Mouse (Mus musculus) ES-Bruce4 (cell line): ENCODE measurements at regions not wholly inside any gene's neighbourhood (a gene's known extent, or its start where the extent isn't known, plus 50 kb on each side); places are given as distances from the start of the nearest gene placed in this dataset.
"Not testable (repeated sequence)": the region's sequence is repeated elsewhere in the genome, so short reads cannot be mapped to it uniquely, and the experiment has no call there.

Source experiments
- H3K27ac ChIP-seq: 2 replicates; pipeline ENCODE4 v1.5.1; 2012; ENCODE audit warnings: low read length, inconsistent platforms; ENCODE audit not compliant: insufficient read depth
- H3K27me3 ChIP-seq: 2 replicates; pipeline ENCODE4 v1.6.1; 2012; ENCODE audit warnings: mild to moderate bottlenecking, low read length, inconsistent platforms; ENCODE audit not compliant: control insufficient read depth, poor library complexity, insufficient read depth, severe bottlenecking
- H3K36me3 ChIP-seq: 2 replicates; pipeline ENCODE4 v1.6.1; 2012; ENCODE audit warnings: inconsistent platforms, mild to moderate bottlenecking, low read length, moderate library complexity; ENCODE audit not compliant: control insufficient read depth, poor library complexity, insufficient read depth, severe bottlenecking
- H3K4me1 ChIP-seq: one replicate; pipeline ENCODE4 v1.8.1; 2011; ENCODE audit warnings: low read length; ENCODE audit not compliant: control insufficient read depth, insufficient read depth
- H3K4me3 ChIP-seq: 2 replicates; pipeline ENCODE4 v1.5.1; 2011; ENCODE audit warnings: low read depth, mild to moderate bottlenecking, low read length
- H3K9ac ChIP-seq: 2 replicates; pipeline ENCODE4 v1.6.1; 2012; ENCODE audit warnings: low read depth, mild to moderate bottlenecking, inconsistent platforms; ENCODE audit not compliant: poor library complexity, severe bottlenecking
- H3K9me3 ChIP-seq: replicated peaks from 2 replicates; pipeline ENCODE4 v1.6.1; 2012; ENCODE audit warnings: mild to moderate bottlenecking, low read length, inconsistent platforms; ENCODE audit not compliant: control insufficient read depth, poor library complexity, insufficient read depth, severe bottlenecking
- CTCF ChIP-seq: IDR thresholded peaks from one replicate; pipeline ENCODE4 v1.8.1; 2011; ENCODE audit warnings: low read depth, low read length
- EP300 ChIP-seq: IDR thresholded peaks from 2 replicates; pipeline ENCODE4 v1.6.1; 2011; ENCODE audit warnings: low read depth, low read length; ENCODE audit not compliant: insufficient read depth
- POLR2A ChIP-seq: IDR thresholded peaks from one replicate; pipeline ENCODE4 v1.8.1; 2011; ENCODE audit warnings: low read length; ENCODE audit not compliant: insufficient read depth

DNA sequence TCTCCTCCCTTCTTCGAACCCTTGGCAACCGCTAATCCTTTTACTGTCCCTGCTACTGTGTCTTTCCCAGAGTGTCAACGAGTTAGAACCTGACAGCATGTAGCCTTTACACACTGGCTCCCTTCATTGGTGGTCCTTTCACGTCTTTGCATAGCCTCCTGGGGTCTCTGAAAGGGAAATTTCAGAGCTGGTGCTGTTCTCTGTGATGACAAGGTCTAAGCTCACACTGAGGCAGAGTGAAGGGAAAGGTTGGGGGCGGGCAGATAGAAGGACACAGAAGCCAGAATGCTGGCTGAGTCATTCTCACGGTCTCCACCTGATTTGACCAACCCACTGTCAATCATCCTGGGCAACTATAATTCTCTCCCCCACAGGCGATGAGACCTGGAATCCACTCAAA is 78.2 kb downstream of the Cd2 start:
- Histone ChIP-seq H3K27me3 (no peaks in the 10 kb centered on the region), H3K9ac (no peak overlapping the region), H3K27ac (no peak overlapping the region), H3K36me3 (no peaks in the 10 kb centered on the region), H3K9me3 (no peaks in the 10 kb centered on the region), H3K4me1 (peaks cover 4% of the 10 kb centered on the region), H3K4me3 (no peak overlapping the region)
- TF ChIP-seq EP300 = no peak

DNA sequence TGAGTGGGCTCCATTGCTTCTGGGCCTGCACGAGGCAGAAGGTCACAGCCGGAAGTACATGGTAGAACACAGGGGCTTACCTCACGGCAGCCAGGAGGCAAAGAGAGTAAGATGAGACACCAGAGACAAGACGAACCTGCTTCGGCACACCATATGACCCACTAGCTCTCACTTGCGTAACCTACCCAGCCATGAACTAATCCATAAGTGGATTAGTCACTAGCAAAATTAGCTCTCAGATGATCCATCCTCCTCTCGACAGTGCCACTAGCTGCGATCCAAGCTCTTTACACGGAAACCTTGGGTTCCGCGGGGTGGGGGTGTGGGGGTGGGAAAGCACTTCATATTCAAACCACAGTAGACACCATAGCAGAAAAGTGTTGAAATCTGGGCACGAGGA is 79.0 kb downstream of the Cd2 start:
- H3K4me3 ChIP-seq = no peak overlapping the region
- H3K27me3 ChIP-seq = no peaks in the 10 kb centered on the region
- no peak overlapping the region for H3K9ac ChIP-seq
- no peaks in the 10 kb centered on the region for H3K36me3 ChIP-seq
- TF ChIP-seq POLR2A (no peak), CTCF (no peak), EP300 (no peak)
- no peaks in the 10 kb centered on the region for H3K9me3 ChIP-seq
- H3K27ac ChIP-seq = no peak overlapping the region
- H3K4me1 ChIP-seq = peaks cover 4% of the 10 kb centered on the region

DNA sequence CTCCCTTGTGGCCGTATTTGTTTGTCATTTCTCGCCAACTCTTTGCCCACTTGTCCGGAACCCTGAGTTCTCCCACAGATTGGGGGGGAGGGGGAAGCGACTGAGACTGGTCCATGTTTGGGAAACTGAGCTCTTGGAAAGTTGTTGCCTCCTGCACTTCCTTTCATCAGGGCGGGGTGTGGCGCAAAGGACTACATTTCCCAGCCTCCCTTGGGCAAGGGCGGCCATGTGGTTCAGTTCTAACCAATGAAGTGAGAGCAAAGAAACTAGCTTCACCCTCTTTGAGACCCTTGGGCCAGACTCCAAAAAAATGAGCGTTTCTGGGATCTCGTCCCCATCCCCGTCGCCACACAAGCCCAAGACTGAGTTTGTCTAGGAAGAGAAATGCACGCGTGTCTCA is 81.6 kb downstream of the Cd2 start:
- H3K27me3 ChIP-seq, H3K27ac ChIP-seq, H3K4me1 ChIP-seq, H3K36me3 ChIP-seq, H3K9ac ChIP-seq, H3K4me3 ChIP-seq, H3K9me3 ChIP-seq: not testable (repeated sequence)

DNA sequence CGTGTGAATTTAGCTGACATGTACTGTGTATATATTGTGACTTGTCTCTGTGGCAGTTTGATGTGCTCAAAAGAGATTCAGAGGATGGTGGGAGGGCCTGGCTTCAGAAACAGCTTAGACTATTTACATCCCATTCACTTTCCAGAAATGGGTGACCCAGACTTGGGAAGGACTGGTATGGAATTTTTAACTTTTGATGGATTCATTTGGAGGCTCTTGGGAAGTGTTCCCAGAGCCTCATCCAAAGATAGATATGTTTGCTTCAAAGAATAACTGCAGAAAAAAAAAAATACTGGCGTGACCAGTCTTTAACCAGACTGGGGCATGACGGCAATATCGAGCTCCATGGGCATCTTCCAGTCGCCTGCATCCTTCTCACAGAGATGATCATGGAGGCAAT is 84.6 kb upstream of the Ptgfrn start:
- Histone ChIP-seq H3K27me3 (no peaks in the 10 kb centered on the region), H3K36me3 (no peaks in the 10 kb centered on the region), H3K9ac (no peak overlapping the region), H3K27ac (no peak overlapping the region), H3K9me3 (no peaks in the 10 kb centered on the region), H3K4me3 (no peak overlapping the region), H3K4me1 (no peaks in the 10 kb centered on the region)
- TF ChIP-seq CTCF (no peak), POLR2A (no peak), EP300 (no peak)

DNA sequence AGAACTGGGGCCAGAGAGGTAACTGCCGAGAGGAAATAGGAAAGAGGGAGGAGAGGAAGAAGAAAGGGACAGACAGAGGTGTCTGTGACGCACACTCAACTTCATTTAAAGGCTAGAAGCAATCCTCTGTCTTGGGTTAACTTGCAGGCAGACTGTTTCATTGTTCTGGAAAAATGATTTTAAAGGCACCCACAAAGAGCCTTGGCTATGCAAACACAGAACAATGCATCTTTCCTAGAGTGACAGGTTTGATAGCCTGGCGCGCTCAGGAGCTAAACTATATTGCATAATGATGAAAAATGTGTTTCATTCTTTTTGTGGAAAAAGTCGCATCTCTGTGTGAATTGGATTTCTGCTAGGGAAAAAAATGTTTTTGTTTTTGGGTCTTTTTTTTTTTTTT is 84.2 kb upstream of the Ptgfrn start:
- H3K4me1 ChIP-seq = no peaks in the 10 kb centered on the region
- no peak for TF ChIP-seq EP300
- TF ChIP-seq CTCF = no peak
- no peak for TF ChIP-seq POLR2A
- H3K9me3 ChIP-seq = no peaks in the 10 kb centered on the region
- H3K9ac ChIP-seq = no peak overlapping the region
- no peaks in the 10 kb centered on the region for H3K27me3 ChIP-seq
- no peak overlapping the region for H3K27ac ChIP-seq
- no peaks in the 10 kb centered on the region for H3K36me3 ChIP-seq
- no peak overlapping the region for H3K4me3 ChIP-seq

DNA sequence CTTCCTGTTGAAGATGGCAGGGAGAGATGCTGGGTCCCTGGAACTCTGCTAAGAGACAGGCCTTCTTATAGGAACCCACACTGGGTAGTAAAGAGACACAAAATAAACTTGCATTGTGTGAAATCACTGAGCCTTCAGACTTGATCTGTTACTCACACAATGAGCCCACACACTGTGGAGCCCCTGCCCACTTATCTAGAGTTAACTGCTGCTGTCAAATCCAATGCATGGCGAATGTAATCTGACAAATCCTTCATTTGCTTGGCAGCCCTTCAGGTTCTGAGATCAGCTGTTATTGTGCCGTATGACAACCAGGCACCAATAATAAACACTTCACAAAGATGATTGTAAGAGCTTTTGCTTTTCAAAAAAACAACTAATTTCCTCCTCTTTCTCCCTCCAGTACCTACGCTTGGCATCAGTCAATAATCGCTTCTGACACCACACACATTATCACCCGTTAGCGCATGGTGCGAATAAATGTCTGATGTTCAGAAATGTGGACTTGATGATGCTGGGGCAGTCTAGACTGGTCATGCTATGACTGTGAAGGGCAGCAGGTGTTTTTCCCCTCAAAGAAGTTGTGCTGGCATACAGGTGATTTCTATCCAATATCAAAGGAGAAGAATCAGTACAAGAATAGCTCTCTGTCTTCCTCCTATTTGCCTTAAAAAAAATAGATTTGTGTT is 81.4 kb upstream of the Ptgfrn start:
- Histone ChIP-seq H3K9ac (no peak overlapping the region), H3K4me1 (no peaks in the 10 kb centered on the region), H3K9me3 (no peaks in the 10 kb centered on the region), H3K27me3 (no peaks in the 10 kb centered on the region), H3K4me3 (no peak overlapping the region), H3K27ac (no peak overlapping the region), H3K36me3 (no peaks in the 10 kb centered on the region)
- no peak for TF ChIP-seq POLR2A
- TF ChIP-seq EP300 = no peak
- TF ChIP-seq CTCF = no peak

DNA sequence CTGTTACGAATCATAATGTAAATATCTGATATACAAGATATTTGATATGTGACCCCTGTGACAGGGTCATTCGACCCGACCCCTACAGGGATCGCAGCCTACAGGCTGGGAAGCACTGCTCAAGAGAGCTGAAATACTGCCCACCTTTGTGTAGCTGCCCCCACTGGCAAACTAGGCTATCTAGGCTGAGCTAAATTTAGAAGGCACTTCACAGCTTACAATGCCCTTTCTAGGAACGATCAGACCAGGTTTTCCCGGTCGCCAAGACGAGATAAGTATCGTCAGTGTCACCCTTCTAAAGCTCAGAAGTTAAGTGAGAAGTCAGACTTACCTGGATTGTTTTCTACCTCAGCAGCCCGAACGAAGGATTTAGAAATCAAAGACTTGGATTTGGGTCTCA is 71.9 kb upstream of the Ptgfrn start:
- Histone ChIP-seq H3K9ac (no peak overlapping the region), H3K27me3 (no peaks in the 10 kb centered on the region; the same call in 1 of the 2 replicates), H3K27ac (no peak overlapping the region), H3K36me3 (no peaks in the 10 kb centered on the region), H3K4me1 (no peaks in the 10 kb centered on the region), H3K4me3 (no peak overlapping the region), H3K9me3 (peaks cover 14% of the 10 kb centered on the region)
- no peak for TF ChIP-seq EP300
- TF ChIP-seq POLR2A = no peak
- no peak for TF ChIP-seq CTCF
